Mouse (Mus musculus) liver, embryonic 14.5 days (tissue): Measurements from ENCODE around the gene Olfr315.

ENCODE experiments used
- CTCF ChIP-seq: IDR thresholded peaks from 2 replicates; pipeline ENCODE4 v1.5.1; 2016; ENCODE audit warnings: antibody characterized with exemption, low read depth, control low read depth
- EP300 ChIP-seq: IDR thresholded peaks from 2 replicates; pipeline ENCODE4 v1.6.1; 2016; ENCODE audit warnings: antibody characterized with exemption, low read depth

DNA sequence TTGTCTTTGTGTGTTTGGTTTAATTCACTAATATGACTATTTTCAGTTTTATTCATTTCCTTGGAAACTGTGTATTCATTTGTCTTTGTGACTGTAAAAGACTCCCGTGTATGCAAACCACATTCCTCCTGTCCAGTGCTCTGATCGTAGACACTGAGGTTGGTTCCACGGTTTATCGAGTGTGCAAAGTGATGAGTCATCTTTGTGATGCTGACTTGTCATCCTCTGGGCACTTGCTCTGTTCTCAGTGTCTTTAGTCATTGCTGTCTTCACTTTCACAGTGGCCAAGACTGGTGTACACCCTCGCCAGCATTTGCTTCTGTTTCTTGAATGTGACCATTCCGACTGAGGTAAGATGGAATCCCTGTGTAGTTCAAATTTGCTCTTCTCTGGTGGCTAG lies 17.7 kb downstream of the Olfr315 start:
- TF ChIP-seq EP300 (no peak), CTCF (no peak)
